Mouse (Mus musculus): ENCODE data around the gene Pitpnm2. TPM values are rescaled to one million over a fixed set of nuclear protein-coding genes. Genes with fewer than 3 reads are reported as not detected.
A peak's percentile ranks its signal among the peaks of the same experiment; 100 is the strongest.
"Not testable (repeated sequence)": the region's sequence is repeated elsewhere in the genome, so short reads cannot be mapped to it uniquely, and the experiment has no call there.

Gene Pitpnm2
- polyA plus RNA-seq (2014; fragmentation: Nextera tagmentation; extraction: Ambion mirVana), result 6.6 and 6.9 TPM in 2 replicates

GRCm38 (mm10) chr5:124249614-124250591 is at the start of gene Pitpnm2:
Pitpnm2 (minus strand) TSS chr5:124249760.
- Histone ChIP-seq H3K4me3 (ENCODE audit: low read depth, low read length) (peak within 1 kb of the TSS; percentile 58), H3K4me2 (replicated peaks; ENCODE audit: low read depth, low read length) (peak within 1 kb of the TSS; percentile 82), H3K36me3 (ENCODE audit: control insufficient read depth, insufficient read depth, low read length) (peaks cover 9% of the 10 kb centered on the region; the same call in 1 of the 2 replicates), H3K27me3 (ENCODE audit: control insufficient read depth, insufficient read depth, low read length) (no peaks in the 10 kb centered on the region), H3K4me1 (ENCODE audit: control insufficient read depth, insufficient read depth, low read length) (peaks cover 4% of the 10 kb centered on the region), H3K27ac (ENCODE audit: low read length) (peak within 1 kb of the TSS; percentile 52), H3K9me3 (ENCODE audit: control insufficient read depth, low read depth, low read length) (no peaks in the 10 kb centered on the region), H3K9ac (replicated peaks; ENCODE audit: low read depth, low read length) (peak within 1 kb of the TSS; percentile 88)
- ATAC-seq (ENCODE audit: insufficient number of reproducible peaks, insufficient read depth, low FRiP score, low read depth), result peak; percentile 79
- WGBS, result 1% methylated on average over 81 of the region's 90 CpGs

- H3K9me3 ChIP-seq (ENCODE audit: control insufficient read depth, low read depth, low read length); H3K4me1 ChIP-seq (ENCODE audit: control insufficient read depth, insufficient read depth, low read length); H3K4me2 ChIP-seq (replicated peaks; ENCODE audit: low read depth, low read length); H3K27me3 ChIP-seq (ENCODE audit: control insufficient read depth, insufficient read depth, low read length); H3K9ac ChIP-seq (replicated peaks; ENCODE audit: low read depth, low read length); ATAC-seq (ENCODE audit: insufficient number of reproducible peaks, insufficient read depth, low FRiP score, low read depth); H3K4me3 ChIP-seq (ENCODE audit: low read depth, low read length); H3K27ac ChIP-seq (ENCODE audit: low read length): not testable (repeated sequence)
- H3K36me3 ChIP-seq (ENCODE audit: control insufficient read depth, insufficient read depth, low read length), result peaks cover 30% of the 10 kb centered on the region
- 67% methylated on average over 3 of the region's 4 CpGs for WGBS
Measured at GRCm38 (mm10) chr5:124299307-124299706, 49.7 kb upstream of the Pitpnm2 start.

GRCm38 (mm10) chr5:124296475-124296874 is 46.9 kb upstream of the Pitpnm2 start:
- Histone ChIP-seq H3K27ac (ENCODE audit: low read length) (no peak overlapping the region), H3K9ac (replicated peaks; ENCODE audit: low read depth, low read length) (no peak overlapping the region), H3K36me3 (ENCODE audit: control insufficient read depth, insufficient read depth, low read length) (peaks cover 36% of the 10 kb centered on the region), H3K9me3 (ENCODE audit: control insufficient read depth, low read depth, low read length) (no peaks in the 10 kb centered on the region), H3K4me1 (ENCODE audit: control insufficient read depth, insufficient read depth, low read length) (no peaks in the 10 kb centered on the region), H3K4me2 (replicated peaks; ENCODE audit: low read depth, low read length) (no peak overlapping the region), H3K27me3 (ENCODE audit: control insufficient read depth, insufficient read depth, low read length) (no peaks in the 10 kb centered on the region), H3K4me3 (ENCODE audit: low read depth, low read length) (no peak overlapping the region)
- ATAC-seq (ENCODE audit: insufficient number of reproducible peaks, insufficient read depth, low FRiP score, low read depth), result no peak
- 94% methylated on average over 4 of the region's 4 CpGs for WGBS

- H3K4me2 ChIP-seq (replicated peaks; ENCODE audit: low read depth, low read length), result no peak overlapping the region
- peaks cover 55% of the 10 kb centered on the region for H3K36me3 ChIP-seq (ENCODE audit: control insufficient read depth, insufficient read depth, low read length)
- 91% methylated on average over 5 of the region's 5 CpGs for WGBS
- no peak overlapping the region for H3K9ac ChIP-seq (replicated peaks; ENCODE audit: low read depth, low read length)
- no peaks in the 10 kb centered on the region for H3K4me1 ChIP-seq (ENCODE audit: control insufficient read depth, insufficient read depth, low read length)
- no peaks in the 10 kb centered on the region for H3K9me3 ChIP-seq (ENCODE audit: control insufficient read depth, low read depth, low read length)
- no peak for ATAC-seq (ENCODE audit: insufficient number of reproducible peaks, insufficient read depth, low FRiP score, low read depth)
- no peaks in the 10 kb centered on the region for H3K27me3 ChIP-seq (ENCODE audit: control insufficient read depth, insufficient read depth, low read length)
- H3K4me3 ChIP-seq (ENCODE audit: low read depth, low read length), result no peak overlapping the region
- H3K27ac ChIP-seq (ENCODE audit: low read length), result no peak overlapping the region
Measured at GRCm38 (mm10) chr5:124293967-124294366, 44.4 kb upstream of the Pitpnm2 start.

GRCm38 (mm10) chr5:124290216-124290615 is 40.7 kb upstream of the Pitpnm2 start:
- Histone ChIP-seq H3K9me3 (ENCODE audit: control insufficient read depth, low read depth, low read length) (no peaks in the 10 kb centered on the region), H3K4me3 (ENCODE audit: low read depth, low read length) (no peak overlapping the region), H3K4me2 (replicated peaks; ENCODE audit: low read depth, low read length) (no peak overlapping the region), H3K27ac (ENCODE audit: low read length) (no peak overlapping the region), H3K9ac (replicated peaks; ENCODE audit: low read depth, low read length) (no peak overlapping the region), H3K4me1 (ENCODE audit: control insufficient read depth, insufficient read depth, low read length) (no peaks in the 10 kb centered on the region), H3K36me3 (ENCODE audit: control insufficient read depth, insufficient read depth, low read length) (peaks cover 37% of the 10 kb centered on the region), H3K27me3 (ENCODE audit: control insufficient read depth, insufficient read depth, low read length) (no peaks in the 10 kb centered on the region)
- no peak for ATAC-seq (ENCODE audit: insufficient number of reproducible peaks, insufficient read depth, low FRiP score, low read depth)
- 84% methylated on average over 4 of the region's 4 CpGs for WGBS

GRCm38 (mm10) chr5:124287616-124288247 is 38.2 kb upstream of the Pitpnm2 start:
- no peaks in the 10 kb centered on the region for H3K9me3 ChIP-seq (ENCODE audit: control insufficient read depth, low read depth, low read length)
- H3K4me2 ChIP-seq (replicated peaks; ENCODE audit: low read depth, low read length), result no peak overlapping the region
- no peak overlapping the region for H3K4me3 ChIP-seq (ENCODE audit: low read depth, low read length)
- H3K4me1 ChIP-seq (ENCODE audit: control insufficient read depth, insufficient read depth, low read length), result no peaks in the 10 kb centered on the region
- ATAC-seq (ENCODE audit: insufficient number of reproducible peaks, insufficient read depth, low FRiP score, low read depth), result no peak
- no peak overlapping the region for H3K27ac ChIP-seq (ENCODE audit: low read length)
- peaks cover 33% of the 10 kb centered on the region for H3K36me3 ChIP-seq (ENCODE audit: control insufficient read depth, insufficient read depth, low read length)
- no peaks in the 10 kb centered on the region for H3K27me3 ChIP-seq (ENCODE audit: control insufficient read depth, insufficient read depth, low read length)
- 95% methylated on average over 6 of the region's 6 CpGs for WGBS
- H3K9ac ChIP-seq (replicated peaks; ENCODE audit: low read depth, low read length), result no peak overlapping the region

- Histone ChIP-seq H3K4me1 (ENCODE audit: control insufficient read depth, insufficient read depth, low read length) (no peaks in the 10 kb centered on the region), H3K27ac (ENCODE audit: low read length) (no peak overlapping the region), H3K4me2 (replicated peaks; ENCODE audit: low read depth, low read length) (no peak overlapping the region), H3K27me3 (ENCODE audit: control insufficient read depth, insufficient read depth, low read length) (no peaks in the 10 kb centered on the region), H3K9me3 (ENCODE audit: control insufficient read depth, low read depth, low read length) (no peaks in the 10 kb centered on the region), H3K36me3 (ENCODE audit: control insufficient read depth, insufficient read depth, low read length) (peaks cover 9% of the 10 kb centered on the region; the same call in 1 of the 2 replicates), H3K9ac (replicated peaks; ENCODE audit: low read depth, low read length) (no peak overlapping the region), H3K4me3 (ENCODE audit: low read depth, low read length) (no peak overlapping the region)
- 70% methylated on average over 3 of the region's 3 CpGs for WGBS
- no peak for ATAC-seq (ENCODE audit: insufficient number of reproducible peaks, insufficient read depth, low FRiP score, low read depth)
Measured at GRCm38 (mm10) chr5:124284330-124284729, 34.8 kb upstream of the Pitpnm2 start.

GRCm38 (mm10) chr5:124282854-124283253 is 33.3 kb upstream of the Pitpnm2 start:
- no peaks in the 10 kb centered on the region for H3K27me3 ChIP-seq (ENCODE audit: control insufficient read depth, insufficient read depth, low read length)
- H3K9ac ChIP-seq (replicated peaks; ENCODE audit: low read depth, low read length), result no peak overlapping the region
- ATAC-seq (ENCODE audit: insufficient number of reproducible peaks, insufficient read depth, low FRiP score, low read depth), result no peak
- WGBS, result 92% methylated on average over 2 of the region's 2 CpGs
- H3K36me3 ChIP-seq (ENCODE audit: control insufficient read depth, insufficient read depth, low read length), result peaks cover 7% of the 10 kb centered on the region; the same call in 1 of the 2 replicates
- no peaks in the 10 kb centered on the region for H3K4me1 ChIP-seq (ENCODE audit: control insufficient read depth, insufficient read depth, low read length)
- H3K9me3 ChIP-seq (ENCODE audit: control insufficient read depth, low read depth, low read length), result no peaks in the 10 kb centered on the region
- no peak overlapping the region for H3K27ac ChIP-seq (ENCODE audit: low read length)
- no peak overlapping the region for H3K4me2 ChIP-seq (replicated peaks; ENCODE audit: low read depth, low read length)
- H3K4me3 ChIP-seq (ENCODE audit: low read depth, low read length), result no peak overlapping the region
